Mouse (Mus musculus) midbrain, embryonic 16.5 days (tissue): ENCODE measurements around the gene Plac1. TPM values are rescaled to one million over a fixed set of nuclear protein-coding genes. Genes with fewer than 3 reads are reported as not detected.

ENCODE experiments used
- ATAC-seq: fragments of 200-750 bp; cut with Nextera tagmentation; 2 replicates; pipeline ENCODE4 v1.8.0; 2017; ENCODE audit warnings: moderate TSS enrichment
- H3K27ac ChIP-seq: fragments of 300-500 bp; sonication (generic); 2 replicates; pipeline ENCODE4 v1.5.1; 2014; ENCODE audit warnings: mild to moderate bottlenecking, low read length, mixed read lengths
- H3K27me3 ChIP-seq: fragments of 300-500 bp; sonication (generic); 2 replicates; pipeline ENCODE4 v1.6.1; 2014; ENCODE audit warnings: low read depth, low read length, mixed read lengths; ENCODE audit not compliant: control insufficient read depth, insufficient read depth
- H3K36me3 ChIP-seq: fragments of 300-500 bp; sonication (generic); 2 replicates; pipeline ENCODE4 v1.6.1; 2014; ENCODE audit warnings: mild to moderate bottlenecking, low read length, moderate library complexity, mixed read lengths; ENCODE audit not compliant: control insufficient read depth, insufficient read depth
- H3K4me1 ChIP-seq: fragments of 300-500 bp; sonication (generic); 2 replicates; pipeline ENCODE4 v1.6.1; 2014; ENCODE audit warnings: mild to moderate bottlenecking, low read length, mixed read lengths; ENCODE audit not compliant: control insufficient read depth, insufficient read depth
- H3K4me2 ChIP-seq: fragments of 300-500 bp; sonication (generic); 2 replicates; pipeline ENCODE4 v1.6.1; 2014; ENCODE audit warnings: mild to moderate bottlenecking, low read length, mixed read lengths
- H3K4me3 ChIP-seq: fragments of 300-500 bp; sonication (generic); 2 replicates; pipeline ENCODE4 v1.5.1; 2014; ENCODE audit warnings: low read depth, mild to moderate bottlenecking, low read length, moderate library complexity, mixed read lengths
- H3K9ac ChIP-seq: fragments of 300-500 bp; sonication (generic); 2 replicates; pipeline ENCODE4 v1.6.1; 2014; ENCODE audit warnings: low read depth, low read length, mixed read lengths
- H3K9me3 ChIP-seq: fragments of 300-500 bp; sonication (generic); replicated peaks from 2 replicates; pipeline ENCODE4 v1.6.1; 2014; ENCODE audit warnings: mild to moderate bottlenecking, low read length, mixed read lengths; ENCODE audit not compliant: control insufficient read depth, poor library complexity, severe bottlenecking
- WGBS: fragments of 180-500 bp; shearing (Covaris S2); extraction: QIAGEN DNeasy Blood & Tissue Kit; methylation state at CpG from one replicate; pipeline ENCODE4 v1.1.7; 2014; 5-methylcytosine and 5-hydroxymethylcytosine counted together
- polyA plus RNA-seq: library from polyadenylated mRNA; unstranded; fragments of >200 nt; fragmentation: Nextera tagmentation; extraction: Ambion mirVana; gene quantifications from 2 replicates; pipeline ENCODE4 v1.2.1, GENCODE M21; 2015

Gene Plac1
- polyA plus RNA-seq, 1 experiment from 2014 or later, result not detected

- no peak overlapping the region for H3K4me2 ChIP-seq
- H3K27ac ChIP-seq, result no peak overlapping the region
- no peaks in the 10 kb centered on the region for H3K4me1 ChIP-seq
- H3K9me3 ChIP-seq, result no peaks in the 10 kb centered on the region
- no peak for ATAC-seq
- no peak overlapping the region for H3K4me3 ChIP-seq
- H3K27me3 ChIP-seq, result no peaks in the 10 kb centered on the region
- no peaks in the 10 kb centered on the region for H3K36me3 ChIP-seq
- 74% methylated on average over 2 of the region's 2 CpGs for WGBS
- H3K9ac ChIP-seq, result no peak overlapping the region
Observed at GRCm38 (mm10) chrX:53168623-53169022, 71.3 kb downstream of the Plac1 start.

- Histone ChIP-seq H3K4me2 (no peak overlapping the region), H3K9me3 (no peaks in the 10 kb centered on the region), H3K9ac (no peak overlapping the region), H3K27ac (no peak overlapping the region), H3K4me1 (no peaks in the 10 kb centered on the region), H3K27me3 (no peaks in the 10 kb centered on the region), H3K4me3 (no peak overlapping the region), H3K36me3 (no peaks in the 10 kb centered on the region)
- 59% methylated on average over 4 of the region's 4 CpGs for WGBS
- no peak for ATAC-seq
Observed at GRCm38 (mm10) chrX:53166901-53167525, 72.9 kb downstream of the Plac1 start.

- no peak overlapping the region for H3K4me2 ChIP-seq
- no peaks in the 10 kb centered on the region for H3K27me3 ChIP-seq
- WGBS, result 45% methylated on average over 15 of the region's 15 CpGs
- ATAC-seq, result no peak
- H3K4me1 ChIP-seq, result no peaks in the 10 kb centered on the region
- H3K36me3 ChIP-seq, result no peaks in the 10 kb centered on the region
- no peak overlapping the region for H3K4me3 ChIP-seq
- no peaks in the 10 kb centered on the region for H3K9me3 ChIP-seq
- H3K9ac ChIP-seq, result no peak overlapping the region
- no peak overlapping the region for H3K27ac ChIP-seq
Observed at GRCm38 (mm10) chrX:53166251-53166900, 73.5 kb downstream of the Plac1 start.

- Histone ChIP-seq H3K27me3 (no peaks in the 10 kb centered on the region), H3K27ac (no peak overlapping the region), H3K4me1 (no peaks in the 10 kb centered on the region), H3K4me2 (no peak overlapping the region), H3K9ac (no peak overlapping the region), H3K36me3 (no peaks in the 10 kb centered on the region), H3K4me3 (no peak overlapping the region), H3K9me3 (no peaks in the 10 kb centered on the region)
- WGBS, result 36% methylated on average over 4 of the region's 4 CpGs
- ATAC-seq, result no peak
Observed at GRCm38 (mm10) chrX:53162589-53162988, 77.3 kb downstream of the Plac1 start.

- Histone ChIP-seq H3K9ac (no peak overlapping the region), H3K27me3 (no peaks in the 10 kb centered on the region), H3K4me1 (no peaks in the 10 kb centered on the region), H3K4me3 (no peak overlapping the region), H3K36me3 (no peaks in the 10 kb centered on the region), H3K4me2 (no peak overlapping the region), H3K27ac (no peak overlapping the region), H3K9me3 (no peaks in the 10 kb centered on the region)
- WGBS, result 43% methylated on average over 4 of the region's 4 CpGs
- no peak for ATAC-seq
Observed at GRCm38 (mm10) chrX:53161583-53161982, 78.3 kb downstream of the Plac1 start.

GRCm38 (mm10) chrX:53161115-53161514 is 78.8 kb downstream of the Plac1 start:
- no peak overlapping the region for H3K4me2 ChIP-seq
- no peaks in the 10 kb centered on the region for H3K9me3 ChIP-seq
- H3K4me1 ChIP-seq, result no peaks in the 10 kb centered on the region
- 74% methylated on average over 5 of the region's 5 CpGs for WGBS
- H3K36me3 ChIP-seq, result no peaks in the 10 kb centered on the region
- no peak overlapping the region for H3K9ac ChIP-seq
- H3K4me3 ChIP-seq, result no peak overlapping the region
- no peaks in the 10 kb centered on the region for H3K27me3 ChIP-seq
- no peak for ATAC-seq
- H3K27ac ChIP-seq, result no peak overlapping the region

GRCm38 (mm10) chrX:53148039-53148438 is 91.9 kb downstream of the Plac1 start:
- no peak overlapping the region for H3K9ac ChIP-seq
- H3K36me3 ChIP-seq, result no peaks in the 10 kb centered on the region
- no peak overlapping the region for H3K27ac ChIP-seq
- ATAC-seq, result no peak
- no peaks in the 10 kb centered on the region for H3K9me3 ChIP-seq
- H3K4me1 ChIP-seq, result no peaks in the 10 kb centered on the region
- no peak overlapping the region for H3K4me2 ChIP-seq
- H3K27me3 ChIP-seq, result no peaks in the 10 kb centered on the region
- no peak overlapping the region for H3K4me3 ChIP-seq
- 67% methylated on average over 2 of the region's 2 CpGs for WGBS

- Histone ChIP-seq H3K9me3 (no peaks in the 10 kb centered on the region), H3K27me3 (no peaks in the 10 kb centered on the region), H3K36me3 (no peaks in the 10 kb centered on the region), H3K4me3 (no peak overlapping the region), H3K9ac (no peak overlapping the region), H3K4me1 (no peaks in the 10 kb centered on the region), H3K4me2 (no peak overlapping the region), H3K27ac (no peak overlapping the region)
- 77% methylated on average over 5 of the region's 5 CpGs for WGBS
- ATAC-seq, result no peak
Observed at GRCm38 (mm10) chrX:53146389-53146917, 93.5 kb downstream of the Plac1 start.

GRCm38 (mm10) chrX:53139641-53140040 is 100.3 kb downstream of the Plac1 start:
- no peak overlapping the region for H3K4me3 ChIP-seq
- no peak overlapping the region for H3K4me2 ChIP-seq
- no peaks in the 10 kb centered on the region for H3K9me3 ChIP-seq
- no peaks in the 10 kb centered on the region for H3K27me3 ChIP-seq
- 92% methylated on average over 2 of the region's 2 CpGs for WGBS
- no peaks in the 10 kb centered on the region for H3K36me3 ChIP-seq
- ATAC-seq, result no peak
- H3K4me1 ChIP-seq, result no peaks in the 10 kb centered on the region
- no peak overlapping the region for H3K9ac ChIP-seq
- no peak overlapping the region for H3K27ac ChIP-seq
